Mouse (Mus musculus): ENCODE measurements around the gene Dmrta1.

DNA sequence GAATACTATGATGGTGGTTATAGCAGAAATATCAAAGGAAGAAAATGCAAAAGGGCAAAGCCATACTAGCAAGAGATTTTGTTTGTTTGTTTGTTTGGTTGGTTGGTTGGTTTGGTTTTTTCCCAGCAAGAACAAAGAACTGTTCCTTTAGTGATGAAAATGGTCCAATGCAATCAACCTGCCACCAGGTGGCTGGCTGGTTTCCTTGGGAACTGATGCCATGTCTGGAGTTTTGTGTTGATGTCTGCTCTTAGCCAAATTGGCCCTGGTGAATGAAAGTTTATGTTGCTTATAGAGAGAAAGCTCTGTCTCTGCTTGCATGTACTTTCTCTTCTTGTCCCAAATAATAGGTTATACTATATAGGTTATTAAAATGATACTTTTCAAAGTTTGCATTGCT is 18.7 kb downstream of the Dmrta1 start:
- TF ChIP-seq CTCF (IDR thresholded peaks at IDR 0.05; ENCODE audit: low read depth, low read length) (no peak), POLR2A (IDR thresholded peaks at IDR 0.05; ENCODE audit: insufficient read depth, low read length) (no peak), EP300 (IDR thresholded peaks at IDR 0.05; ENCODE audit: insufficient read depth, low read depth, low read length) (no peak)

Measured in ES-Bruce4 (cell line).